Mouse (Mus musculus): Measurements from ENCODE around the gene Rasl10b. TPM values are rescaled to one million over a fixed set of nuclear protein-coding genes. Genes with fewer than 3 reads are reported as not detected.
A peak's percentile ranks its signal among the peaks of the same experiment; 100 is the strongest.

The Rasl10b gene
- polyA plus RNA-seq, 1 experiment, result 0.36 TPM

DNA sequence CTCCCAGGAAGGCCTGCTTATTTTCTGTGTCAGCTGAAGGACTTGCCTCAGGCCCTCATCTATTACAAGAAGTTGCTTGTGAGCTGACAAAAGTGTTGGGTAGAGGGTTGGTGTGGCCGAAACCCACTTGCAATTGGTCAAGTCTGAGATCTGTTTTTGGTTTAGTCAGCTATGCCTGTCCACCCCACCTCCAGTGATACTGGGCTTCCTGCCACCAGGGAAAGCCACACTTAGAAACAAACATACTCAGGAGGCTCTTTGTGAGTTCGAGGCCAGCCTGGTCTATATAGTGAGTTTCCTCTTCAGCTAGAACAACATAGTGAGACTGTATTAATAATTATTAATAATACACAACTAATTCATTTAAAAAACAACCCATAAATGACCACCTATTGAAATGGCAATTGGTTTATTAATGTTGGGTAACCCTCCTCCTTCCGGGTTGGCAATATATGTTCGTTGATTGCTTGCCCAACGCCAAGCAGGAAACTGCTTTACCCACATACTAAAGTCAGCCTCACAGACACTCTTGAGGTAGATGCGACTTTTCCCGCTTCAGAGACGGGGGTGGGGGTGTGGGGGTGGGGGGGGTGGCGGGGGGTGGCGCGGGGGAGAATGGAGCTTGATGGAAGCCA, 30.6 kb downstream of the Rasl10b start:
- H3K36me3 ChIP-seq (ENCODE audit: control insufficient read depth, insufficient read depth), result no peaks in the 10 kb centered on the region
- no peaks in the 10 kb centered on the region for H3K79me2 ChIP-seq (ENCODE audit: control insufficient read depth, insufficient read depth)
- no peak overlapping the region for H3K4me2 ChIP-seq (ENCODE audit: low read depth)
- no peak overlapping the region for H3ac ChIP-seq (ENCODE audit: control insufficient read depth, insufficient read length)
- H3K4me3 ChIP-seq, result peak overlapping the region; percentile 26
- TF ChIP-seq USF1 (IDR thresholded peaks at IDR 0.05; ENCODE audit: low read depth), result no peak
- no peak for TF ChIP-seq REST (IDR thresholded peaks at IDR 0.05; ENCODE audit: insufficient read depth, insufficient read length)
- no peak for TF ChIP-seq E2F4 (IDR thresholded peaks at IDR 0.05; ENCODE audit: insufficient read depth)
- TF ChIP-seq POLR2A (IDR thresholded peaks at IDR 0.05; ENCODE audit: insufficient read length, low read depth), result no peak
- no peak for TF ChIP-seq TCF3 (IDR thresholded peaks at IDR 0.05; ENCODE audit: insufficient read length, low read depth)
- TF ChIP-seq POLR2AphosphoS2 (IDR thresholded peaks at IDR 0.05; ENCODE audit: insufficient read length, low read depth), result no peak
- TF ChIP-seq MYOD1 (IDR thresholded peaks at IDR 0.05; ENCODE audit: control insufficient read depth in 1 of 3, insufficient read length in 2 of 3, low read depth in 2 of 3), result no peak
- TF ChIP-seq MAX (IDR thresholded peaks at IDR 0.05; ENCODE audit: low read depth), result no peak
- no peak for TF ChIP-seq SRF (IDR thresholded peaks at IDR 0.05; ENCODE audit: control insufficient read depth, insufficient read length, low read depth)
- TF ChIP-seq MYOG (IDR thresholded peaks at IDR 0.05; ENCODE audit: control insufficient read depth in 1 of 3, insufficient read depth in 1 of 3, insufficient read length in 2 of 3, low read depth in 2 of 3), result no peak
- no peak for TF ChIP-seq CEBPB (IDR thresholded peaks at IDR 0.05; ENCODE audit: insufficient read depth, poor library complexity, severe bottlenecking)
- TF ChIP-seq TCF12 (IDR thresholded peaks at IDR 0.05; ENCODE audit: insufficient read depth, poor library complexity, severe bottlenecking), result no peak
- no peaks in the 10 kb centered on the region for H3K27me3 ChIP-seq (ENCODE audit: control insufficient read depth, insufficient read depth, insufficient read length)

DNA sequence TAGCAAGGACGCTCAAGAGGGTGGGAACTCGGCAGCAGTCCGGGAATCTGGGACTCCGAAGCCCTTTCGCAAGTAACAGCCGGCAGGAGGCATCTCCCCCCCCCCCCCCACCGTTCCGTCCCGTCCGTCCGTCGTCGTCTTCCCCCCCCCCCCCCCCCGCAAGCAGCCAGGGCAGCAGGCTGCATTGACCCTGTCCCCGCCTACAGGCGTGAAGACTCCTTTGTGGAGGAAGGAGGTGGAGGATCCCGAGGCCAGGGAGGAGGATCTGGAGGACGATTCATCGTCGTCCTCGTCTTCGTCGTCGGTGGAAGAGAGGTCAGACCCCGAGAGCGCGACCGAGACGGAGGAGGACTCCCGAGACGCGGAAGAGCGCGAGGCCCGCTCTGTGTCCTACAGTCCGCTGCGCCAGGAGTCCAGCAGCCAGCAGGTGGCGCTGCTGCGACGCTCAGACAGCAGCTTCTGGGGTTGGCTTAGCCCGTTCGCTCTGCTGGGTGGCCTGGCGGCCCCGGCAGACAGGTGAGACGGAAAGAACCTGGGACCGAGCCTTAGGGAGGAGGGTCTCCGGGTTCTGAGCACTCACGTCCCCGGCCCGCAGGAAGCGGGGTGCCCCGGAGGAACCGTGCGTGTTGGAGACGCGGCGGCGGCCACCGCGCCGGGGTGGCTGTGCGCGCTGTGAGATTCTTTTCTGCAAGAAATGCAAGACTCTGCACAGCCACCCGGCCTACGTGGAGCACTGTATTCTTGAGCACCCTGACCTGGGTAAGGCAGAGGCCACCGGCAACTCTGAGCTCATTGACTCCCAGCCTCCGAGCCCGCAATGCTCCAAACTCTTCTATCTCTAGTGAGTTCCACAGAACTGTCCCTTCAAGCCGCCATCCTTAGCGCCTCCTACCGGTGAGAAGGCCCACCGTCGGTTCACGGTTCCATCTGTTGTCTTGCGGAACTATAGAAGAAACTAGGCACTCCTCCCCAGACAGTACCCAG, 31.4 kb downstream of the Rasl10b start:
- no peak overlapping the region for H3ac ChIP-seq (ENCODE audit: control insufficient read depth, insufficient read length)
- peak overlapping the region; percentile 90 for H3K4me2 ChIP-seq (ENCODE audit: low read depth)
- no peaks in the 10 kb centered on the region for H3K79me2 ChIP-seq (ENCODE audit: control insufficient read depth, insufficient read depth)
- H3K4me3 ChIP-seq, result peak overlapping the region; percentile 26
- no peaks in the 10 kb centered on the region for H3K36me3 ChIP-seq (ENCODE audit: control insufficient read depth, insufficient read depth)
- H3K27me3 ChIP-seq (ENCODE audit: control insufficient read depth, insufficient read depth, insufficient read length), result no peaks in the 10 kb centered on the region
- TF ChIP-seq POLR2AphosphoS2 (IDR thresholded peaks at IDR 0.05; ENCODE audit: insufficient read length, low read depth) (peak; percentile 89), MYOG (IDR thresholded peaks at IDR 0.05; ENCODE audit: control insufficient read depth in 1 of 3, insufficient read depth in 1 of 3, insufficient read length in 2 of 3, low read depth in 2 of 3) (peak in 1 of 3 experiments; percentile 3), MAX (IDR thresholded peaks at IDR 0.05; ENCODE audit: low read depth) (no peak), REST (IDR thresholded peaks at IDR 0.05; ENCODE audit: insufficient read depth, insufficient read length) (peak; percentile 3), TCF12 (IDR thresholded peaks at IDR 0.05; ENCODE audit: insufficient read depth, poor library complexity, severe bottlenecking) (no peak), POLR2A (IDR thresholded peaks at IDR 0.05; ENCODE audit: insufficient read length, low read depth) (peak; percentile 21), MYOD1 (IDR thresholded peaks at IDR 0.05; ENCODE audit: control insufficient read depth in 1 of 3, insufficient read length in 2 of 3, low read depth in 2 of 3) (peak in 1 of 3 experiments; percentile 29)

DNA sequence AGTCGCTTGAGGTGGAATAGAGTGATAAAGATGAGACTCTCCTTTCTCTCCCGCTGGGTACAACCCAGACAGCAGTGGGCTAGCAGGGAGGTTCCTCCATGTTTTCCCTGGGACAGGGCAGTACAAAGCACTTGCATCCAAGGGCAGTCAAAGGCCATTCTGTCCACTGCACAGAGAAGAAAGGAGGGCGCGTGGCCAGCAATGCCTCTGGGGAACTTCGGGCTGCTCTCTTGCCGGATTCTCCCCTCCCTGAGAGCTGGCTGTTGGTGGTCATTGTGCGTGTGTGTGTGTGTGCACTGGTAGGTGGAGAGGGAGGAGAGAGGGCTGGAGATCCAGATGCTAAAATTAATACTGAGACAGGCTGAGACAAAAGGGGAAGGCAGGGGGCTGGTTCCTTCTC, 32.3 kb downstream of the Rasl10b start:
- no peak for TF ChIP-seq MAX (IDR thresholded peaks at IDR 0.05; ENCODE audit: low read depth)
- no peak for TF ChIP-seq TCF3 (IDR thresholded peaks at IDR 0.05; ENCODE audit: insufficient read length, low read depth)
- Histone ChIP-seq H3K36me3 (ENCODE audit: control insufficient read depth, insufficient read depth) (no peaks in the 10 kb centered on the region), H3K4me2 (ENCODE audit: low read depth) (peak overlapping the region; percentile 90), H3K79me2 (ENCODE audit: control insufficient read depth, insufficient read depth) (no peaks in the 10 kb centered on the region), H3K27me3 (ENCODE audit: control insufficient read depth, insufficient read depth, insufficient read length) (no peaks in the 10 kb centered on the region), H3ac (ENCODE audit: control insufficient read depth, insufficient read length) (no peak overlapping the region), H3K4me3 (peak overlapping the region; percentile 26)

DNA sequence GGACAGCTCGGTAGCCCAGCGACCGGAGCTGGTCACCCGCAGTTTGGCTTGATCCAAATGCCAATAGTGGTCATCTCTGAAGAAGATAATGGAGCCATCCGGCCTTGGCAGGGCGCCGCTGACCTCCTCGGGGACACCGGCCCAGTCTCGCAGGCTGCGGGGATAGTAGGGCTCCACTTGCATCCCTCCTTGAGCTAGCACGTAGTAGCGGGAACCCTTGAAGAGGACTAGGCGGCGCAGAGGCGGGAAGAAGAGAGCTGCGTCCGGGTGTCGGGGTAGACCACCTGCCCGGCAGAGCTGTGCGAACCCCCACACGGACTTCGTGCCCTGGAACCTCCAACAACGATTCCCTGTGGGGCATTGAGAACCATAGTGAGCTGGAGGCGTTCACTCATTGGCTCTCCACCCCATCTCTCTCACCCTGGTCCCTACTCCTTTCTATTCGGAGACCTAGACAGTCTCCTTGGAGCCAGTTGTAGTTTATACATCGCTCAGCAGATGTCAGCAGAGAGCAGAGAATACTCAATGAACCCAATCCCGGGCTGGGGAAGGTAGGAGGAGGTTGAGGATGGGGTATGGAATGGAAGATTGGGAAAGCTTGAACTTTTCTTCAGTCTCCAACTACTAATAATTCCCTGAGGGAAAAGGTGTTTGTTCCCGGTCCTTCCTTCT, 33.8 kb downstream of the Rasl10b start:
- Histone ChIP-seq H3K27me3 (ENCODE audit: control insufficient read depth, insufficient read depth, insufficient read length) (no peaks in the 10 kb centered on the region), H3ac (ENCODE audit: control insufficient read depth, insufficient read length) (no peak overlapping the region), H3K36me3 (ENCODE audit: control insufficient read depth, insufficient read depth) (no peaks in the 10 kb centered on the region), H3K79me2 (ENCODE audit: control insufficient read depth, insufficient read depth) (no peaks in the 10 kb centered on the region), H3K4me3 (no peak overlapping the region), H3K4me2 (ENCODE audit: low read depth) (no peak overlapping the region)
- no peak for TF ChIP-seq TCF12 (IDR thresholded peaks at IDR 0.05; ENCODE audit: insufficient read depth, poor library complexity, severe bottlenecking)
- TF ChIP-seq MYOG (IDR thresholded peaks at IDR 0.05; ENCODE audit: control insufficient read depth in 1 of 3, insufficient read depth in 1 of 3, insufficient read length in 2 of 3, low read depth in 2 of 3), result no peak
- TF ChIP-seq POLR2AphosphoS2 (IDR thresholded peaks at IDR 0.05; ENCODE audit: insufficient read length, low read depth), result peak; percentile 45
- no peak for TF ChIP-seq TCF3 (IDR thresholded peaks at IDR 0.05; ENCODE audit: insufficient read length, low read depth)

DNA sequence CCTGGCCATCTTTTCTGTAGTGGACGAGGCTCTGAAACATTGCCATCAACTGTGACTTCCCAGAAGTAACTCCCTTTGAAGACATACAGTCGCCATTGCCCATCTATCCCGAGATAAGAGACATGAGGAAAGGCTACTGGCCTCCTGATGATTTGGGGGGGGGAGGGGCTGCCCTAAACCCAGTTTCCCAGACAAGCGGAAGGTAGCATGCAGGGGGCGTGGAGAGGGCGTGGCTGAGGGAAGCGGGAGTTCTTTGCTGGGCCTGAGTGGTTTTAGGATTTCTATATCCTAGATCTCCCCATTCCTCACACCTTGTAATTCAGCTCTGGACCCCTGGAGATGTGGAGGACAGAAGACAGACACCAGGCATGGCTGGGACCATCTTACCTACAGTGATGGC, 34.9 kb downstream of the Rasl10b start:
- Histone ChIP-seq H3K36me3 (ENCODE audit: control insufficient read depth, insufficient read depth) (no peaks in the 10 kb centered on the region), H3K4me2 (ENCODE audit: low read depth) (no peak overlapping the region), H3K79me2 (ENCODE audit: control insufficient read depth, insufficient read depth) (no peaks in the 10 kb centered on the region), H3K27me3 (ENCODE audit: control insufficient read depth, insufficient read depth, insufficient read length) (no peaks in the 10 kb centered on the region), H3K4me3 (no peak overlapping the region), H3ac (ENCODE audit: control insufficient read depth, insufficient read length) (no peak overlapping the region)
- TF ChIP-seq SRF (IDR thresholded peaks at IDR 0.05; ENCODE audit: control insufficient read depth, insufficient read length, low read depth) (no peak), REST (IDR thresholded peaks at IDR 0.05; ENCODE audit: insufficient read depth, insufficient read length) (no peak), TCF12 (IDR thresholded peaks at IDR 0.05; ENCODE audit: insufficient read depth, poor library complexity, severe bottlenecking) (no peak), POLR2AphosphoS2 (IDR thresholded peaks at IDR 0.05; ENCODE audit: insufficient read length, low read depth) (no peak), POLR2A (IDR thresholded peaks at IDR 0.05; ENCODE audit: insufficient read length, low read depth) (no peak), MAX (IDR thresholded peaks at IDR 0.05; ENCODE audit: low read depth) (no peak), MYOD1 (IDR thresholded peaks at IDR 0.05; ENCODE audit: control insufficient read depth in 1 of 3, insufficient read length in 2 of 3, low read depth in 2 of 3) (no peak), CEBPB (IDR thresholded peaks at IDR 0.05; ENCODE audit: insufficient read depth, poor library complexity, severe bottlenecking) (no peak), USF1 (IDR thresholded peaks at IDR 0.05; ENCODE audit: low read depth) (no peak), TCF3 (IDR thresholded peaks at IDR 0.05; ENCODE audit: insufficient read length, low read depth) (no peak), MYOG (IDR thresholded peaks at IDR 0.05; ENCODE audit: control insufficient read depth in 1 of 3, insufficient read depth in 1 of 3, insufficient read length in 2 of 3, low read depth in 2 of 3) (no peak), E2F4 (IDR thresholded peaks at IDR 0.05; ENCODE audit: insufficient read depth) (no peak)

Measured in myocyte (in vitro differentiated cells).